25 mouse cellular contexts compared by ENCODE assay signal in genomic region chr1:186673166-186673565, GRCm38 (mm10). TPM values are rescaled to one million over a fixed set of nuclear protein-coding genes. Genes with fewer than 3 reads are reported as not detected.
DNase-seq lines count a peak whose midpoint lies in the region; ATAC-seq lines count a peak whose summit lies in the region.
"Had no signal": no experiment of that assay in that cellular context is flagged by ENCODE, and none has a peak within 500 bp of the region (broad histone marks: within the 10 kb centered on the region; RNA-seq: fewer than 3 reads in every experiment).

No protein-coding gene starts in this region.

- H3K36me3 ChIP-seq in hindbrain, embryonic 10.5 days: no peaks in the 10 kb centered on the region
- no peaks in the 10 kb centered on the region for H3K36me3 ChIP-seq in hindbrain, embryonic 16.5 days (ENCODE audit: control insufficient read depth, insufficient read depth, low read length)
- 0 out of 2 replicates have a peak, but pooled peaks cover 3% of the 10 kb centered on the region for H3K36me3 ChIP-seq in lung, embryonic 15.5 days
- H3K36me3 ChIP-seq: embryonic facial prominence, embryonic 10.5 days; forebrain, embryonic 15.5 days; G1E had no signal

- H3K4me2 ChIP-seq in hindbrain, embryonic 16.5 days (ENCODE audit: low read length): no peak overlapping the region
- no peak overlapping the region for H3K4me2 ChIP-seq in lung, embryonic 15.5 days
- H3K4me2 ChIP-seq: embryonic facial prominence, embryonic 12.5 days; forebrain, embryonic 13.5 days; forebrain, embryonic 15.5 days had no signal

- H3K27me3 ChIP-seq in hindbrain, embryonic 10.5 days (ENCODE audit: insufficient read depth, poor library complexity, severe bottlenecking): no peaks in the 10 kb centered on the region
- H3K27me3 ChIP-seq in hindbrain, embryonic 16.5 days (replicated peaks; ENCODE audit: control insufficient read depth, insufficient read depth, low read length): no peaks in the 10 kb centered on the region
- no peaks in the 10 kb centered on the region for H3K27me3 ChIP-seq in lung, embryonic 15.5 days
- H3K27me3 ChIP-seq: CH12.LX; embryonic facial prominence, embryonic 12.5 days; forebrain, embryonic 13.5 days; forebrain, embryonic 15.5 days; Patski had no signal

- H3K9ac ChIP-seq in hindbrain, embryonic 16.5 days (ENCODE audit: low read depth, low read length): no peak overlapping the region
- H3K9ac ChIP-seq in lung, embryonic 15.5 days: no peak overlapping the region
- H3K9ac ChIP-seq: embryonic facial prominence, embryonic 12.5 days; forebrain, embryonic 13.5 days; forebrain, embryonic 15.5 days; forebrain, postnatal 0 days had no signal

- H3K4me3 ChIP-seq in hindbrain, embryonic 10.5 days: no peak overlapping the region
- no peak overlapping the region for H3K4me3 ChIP-seq in hindbrain, embryonic 16.5 days (ENCODE audit: low read length)
- no peak overlapping the region for H3K4me3 ChIP-seq in lung, embryonic 15.5 days
- H3K4me3 ChIP-seq: embryonic facial prominence, embryonic 10.5 days; embryonic facial prominence, embryonic 12.5 days; forebrain, embryonic 13.5 days; forebrain, embryonic 15.5 days had no signal

- 57% methylated on average over 4 of the region's 4 CpGs for WGBS in hindbrain, embryonic 10.5 days
- WGBS in hindbrain, embryonic 16.5 days: 49% methylated on average over 4 of the region's 4 CpGs
- 64% methylated on average over 4 of the region's 4 CpGs for WGBS in lung, embryonic 15.5 days

- H3K9me3 ChIP-seq in hindbrain, embryonic 10.5 days: no peaks in the 10 kb centered on the region
- H3K9me3 ChIP-seq in hindbrain, embryonic 16.5 days (ENCODE audit: control insufficient read depth, low read length): no peaks in the 10 kb centered on the region
- H3K9me3 ChIP-seq in lung, embryonic 15.5 days: no peaks in the 10 kb centered on the region
- H3K9me3 ChIP-seq: embryonic facial prominence, embryonic 10.5 days; embryonic facial prominence, embryonic 12.5 days; forebrain, embryonic 13.5 days; forebrain, embryonic 15.5 days had no signal

- peak; percentile 57 to 76 for DNase-seq in cerebellum, postnatal 10 days
- no peak for DNase-seq in cerebellum, adult 11 months
- DNase-seq in hindbrain, embryonic 10.5 days (ENCODE audit: low spot score): no peak
- DNase-seq in left cerebral cortex, postnatal 4 days: peak; percentile 67
- DNase-seq in left cerebral cortex, postnatal 25 days (ENCODE audit: low spot score in 2 of 2): no peak
- DNase-seq in lung, postnatal 4 days: no peak
- DNase-seq: adrenal gland, adult 8-10 months; adrenal gland, postnatal 14 days; adrenal gland, postnatal 36 days; B cell, adult 2 months; cerebellum, adult 2 months; cerebellum, adult 9-10 months; cerebellum, postnatal 25 days; forebrain, postnatal 0 days had no signal

- no peak for ATAC-seq in hindbrain, embryonic 16.5 days
- ATAC-seq in lung, embryonic 15.5 days (ENCODE audit: borderline replicate concordance, extremely low read depth, low FRiP score, low TSS enrichment): no peak
- ATAC-seq: activated CD4-positive, CD25-positive, alpha-beta regulatory T cell, adult 4 months; CD4-positive, CD25-positive, alpha-beta regulatory T cell, adult 4 months; forebrain, embryonic 13.5 days; forebrain, embryonic 15.5 days; forebrain, postnatal 0 days; Patski had no signal

- peaks cover 24% of the 10 kb centered on the region for H3K4me1 ChIP-seq in hindbrain, embryonic 10.5 days (replicated peaks)
- H3K4me1 ChIP-seq in hindbrain, embryonic 16.5 days (ENCODE audit: control insufficient read depth, insufficient read depth, low read depth, low read length): no peaks in the 10 kb centered on the region
- H3K4me1 ChIP-seq in lung, embryonic 15.5 days: peaks cover 46% of the 10 kb centered on the region
- H3K4me1 ChIP-seq: forebrain, embryonic 13.5 days; forebrain, embryonic 15.5 days had no signal

- 0 out of 2 replicates have a peak overlapping the region, but pooled peaks have one; percentile 35 for H3K27ac ChIP-seq in hindbrain, embryonic 10.5 days
- no peak overlapping the region for H3K27ac ChIP-seq in hindbrain, embryonic 16.5 days (ENCODE audit: low read depth, low read length)
- H3K27ac ChIP-seq in lung, embryonic 15.5 days: 0 out of 2 replicates have a peak overlapping the region, but pooled peaks have one; percentile 15
- H3K27ac ChIP-seq: embryonic facial prominence, embryonic 10.5 days; embryonic facial prominence, embryonic 12.5 days; forebrain, embryonic 13.5 days; forebrain, embryonic 15.5 days had no signal

- intact Hi-C loops in left cerebral cortex, postnatal 4 days (cut with DNase I): no loop called here
- intact Hi-C loops in left cerebral cortex, postnatal 25 days (cut with DNase I): no loop called here

RNA-seq across cellular contexts. Expression of gene Tgfb2, which starts 32.6 kb away (rescaled TPM):
- polyA plus RNA-seq in hindbrain, embryonic 10.5 days (2016; fragmentation: Nextera tagmentation; extraction: Ambion mirVana): 13.5 and 16.1 TPM in 2 replicates
- polyA plus RNA-seq in hindbrain, embryonic 16.5 days (2015; fragmentation: Nextera tagmentation; extraction: Ambion mirVana): 35.7 and 36.2 TPM in 2 replicates
- total RNA-seq in left cerebral cortex, postnatal 4 days (2021): 10 to 100 TPM; 13.3 to 16.0 TPM
- total RNA-seq in left cerebral cortex, postnatal 25 days (2021): 1 to 10 TPM; 7.6 to 8.4 TPM
- 83.8 and 89.9 TPM in 2 replicates for polyA plus RNA-seq in lung, embryonic 15.5 days (2015; fragmentation: Nextera tagmentation; extraction: Ambion mirVana)

Comparison
In these comparisons a context has a peak if more than half of its experiments do, and no peak if none do; other contexts are left out.
1. DNase-seq: peak in cerebellum, postnatal 10 days (2 of 2) and left cerebral cortex, postnatal 4 days (single experiment); none in cerebellum, adult 11 months (single experiment), hindbrain, embryonic 10.5 days (single experiment), left cerebral cortex, postnatal 25 days (0 of 2) and lung, postnatal 4 days (0 of 2).